Mouse (Mus musculus) midbrain, embryonic 13.5 days (tissue): ENCODE measurements around the gene Dlgap5. TPM values are rescaled to one million over a fixed set of nuclear protein-coding genes. Genes with fewer than 3 reads are reported as not detected.
"Not testable (repeated sequence)": the region's sequence is repeated elsewhere in the genome, so short reads cannot be mapped to it uniquely, and the experiment has no call there.

Experiments used
- ATAC-seq: fragments of 200-750 bp; cut with Nextera tagmentation; 2 replicates; pipeline ENCODE4 v1.8.0; 2017; ENCODE audit warnings: mild to moderate bottlenecking, moderate TSS enrichment, moderate library complexity
- H3K27ac ChIP-seq: fragments of 300-500 bp; sonication (generic); 2 replicates; pipeline ENCODE4 v1.5.1; 2015; ENCODE audit warnings: inconsistent platforms, mild to moderate bottlenecking, moderate library complexity
- H3K27me3 ChIP-seq: fragments of 300-500 bp; sonication (generic); 2 replicates; pipeline ENCODE4 v1.6.1; 2015; ENCODE audit warnings: mild to moderate bottlenecking, inconsistent platforms
- H3K36me3 ChIP-seq: fragments of 300-500 bp; sonication (generic); 2 replicates; pipeline ENCODE4 v1.6.1; 2015; ENCODE audit warnings: mild to moderate bottlenecking, inconsistent platforms
- H3K4me1 ChIP-seq: fragments of 300-500 bp; sonication (generic); replicated peaks from 2 replicates; pipeline ENCODE4 v1.6.1; 2015; ENCODE audit warnings: inconsistent platforms
- H3K4me2 ChIP-seq: fragments of 300-500 bp; sonication (generic); replicated peaks from 2 replicates; pipeline ENCODE4 v1.6.1; 2015; ENCODE audit warnings: moderate library complexity, mild to moderate bottlenecking, inconsistent platforms
- H3K4me3 ChIP-seq: fragments of 300-500 bp; sonication (generic); replicated peaks from 2 replicates; pipeline ENCODE4 v1.5.1; 2015; ENCODE audit warnings: mild to moderate bottlenecking, inconsistent platforms
- H3K9ac ChIP-seq: fragments of 300-500 bp; sonication (generic); replicated peaks from 2 replicates; pipeline ENCODE4 v1.6.1; 2015; ENCODE audit warnings: mild to moderate bottlenecking, inconsistent platforms
- H3K9me3 ChIP-seq: fragments of 300-500 bp; sonication (generic); 2 replicates; pipeline ENCODE4 v1.6.1; 2016; ENCODE audit warnings: mild to moderate bottlenecking, inconsistent platforms
- WGBS: fragments of 180-500 bp; shearing (Covaris S2); methylation state at CpG from one replicate; pipeline ENCODE4 v1.1.7; 2015; 5-methylcytosine and 5-hydroxymethylcytosine counted together
- polyA plus RNA-seq: library from polyadenylated mRNA; unstranded; fragments of >200 nt; fragmentation: Nextera tagmentation; extraction: Ambion mirVana; gene quantifications from 2 replicates; pipeline ENCODE4 v1.2.1, GENCODE M21; 2015

The Dlgap5 gene
- 20.1 and 21.1 TPM in 2 replicates for polyA plus RNA-seq

GRCm38 (mm10) chr14:47417775-47418665 lies at the start of gene Dlgap5:
Gene Dlgap5, minus strand, starts transcription at chr14:47418407.
- Histone ChIP-seq H3K9me3 (no peaks in the 10 kb centered on the region), H3K9ac (peak within 1 kb of the TSS; percentile 57), H3K4me1 (peaks cover 16% of the 10 kb centered on the region), H3K4me2 (peak within 1 kb of the TSS; percentile 64), H3K27me3 (no peaks in the 10 kb centered on the region), H3K36me3 (peaks cover 7% of the 10 kb centered on the region), H3K27ac (no peak within 1 kb of the TSS), H3K4me3 (peak within 1 kb of the TSS; percentile 52)
- 2% methylated on average over 36 of the region's 36 CpGs for WGBS
- ATAC-seq = peak; percentile 97

- no peak overlapping the region for H3K9ac ChIP-seq
- H3K27ac ChIP-seq = no peak overlapping the region
- H3K4me3 ChIP-seq = no peak overlapping the region
- H3K27me3 ChIP-seq = no peaks in the 10 kb centered on the region
- H3K4me1 ChIP-seq = no peaks in the 10 kb centered on the region
- no peaks in the 10 kb centered on the region for H3K36me3 ChIP-seq
- ATAC-seq = no peak
- no peaks in the 10 kb centered on the region for H3K9me3 ChIP-seq
- H3K4me2 ChIP-seq = no peak overlapping the region
- WGBS = 59% methylated on average over 7 of the region's 7 CpGs
Observed at GRCm38 (mm10) chr14:47465468-47466175, 47.4 kb upstream of the Dlgap5 start.

- Histone ChIP-seq H3K9me3 (no peaks in the 10 kb centered on the region), H3K9ac (no peak overlapping the region), H3K4me3 (no peak overlapping the region), H3K4me1 (no peaks in the 10 kb centered on the region), H3K36me3 (no peaks in the 10 kb centered on the region), H3K4me2 (no peak overlapping the region), H3K27me3 (no peaks in the 10 kb centered on the region), H3K27ac (no peak overlapping the region)
- ATAC-seq = no peak
- 92% methylated on average over 10 of the region's 10 CpGs for WGBS
Observed at GRCm38 (mm10) chr14:47464426-47464825, 46.2 kb upstream of the Dlgap5 start.

DNA sequence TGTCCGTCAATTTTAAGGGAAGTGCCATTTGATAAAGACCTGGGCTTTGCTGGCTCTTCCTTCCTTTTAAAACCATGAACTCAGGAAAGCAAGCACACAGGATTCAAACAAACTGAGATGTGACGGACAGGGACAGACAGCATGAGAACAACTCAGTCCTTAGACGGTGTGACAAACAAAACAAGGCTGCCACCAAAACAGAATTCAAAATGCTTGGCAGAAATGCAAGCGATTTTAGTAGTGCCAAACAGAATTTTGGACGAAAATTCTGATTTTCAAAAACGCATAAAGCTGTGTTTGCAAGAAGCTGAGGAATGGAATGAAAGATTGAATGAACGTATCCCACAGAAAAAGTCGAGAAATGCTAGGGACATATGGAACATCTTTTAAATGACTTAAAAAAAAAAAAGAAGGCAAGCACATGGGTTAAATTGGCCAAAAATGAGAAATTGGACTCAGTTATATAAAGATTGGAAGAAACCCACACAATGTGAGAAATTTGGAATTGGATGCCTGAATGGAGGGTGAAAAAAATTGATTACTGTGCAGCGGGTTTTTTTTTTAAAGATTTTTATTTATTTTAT lies 44.8 kb upstream of the Dlgap5 start:
- no peak overlapping the region for H3K4me3 ChIP-seq
- H3K27ac ChIP-seq = no peak overlapping the region
- H3K27me3 ChIP-seq = no peaks in the 10 kb centered on the region
- H3K4me2 ChIP-seq = no peak overlapping the region
- no peaks in the 10 kb centered on the region for H3K4me1 ChIP-seq
- H3K9ac ChIP-seq = no peak overlapping the region
- H3K36me3 ChIP-seq = no peaks in the 10 kb centered on the region
- WGBS = 87% methylated on average over 9 of the region's 9 CpGs
- ATAC-seq = no peak
- no peaks in the 10 kb centered on the region for H3K9me3 ChIP-seq

- ATAC-seq = no peak
- H3K4me2 ChIP-seq = no peak overlapping the region
- WGBS = 81% methylated on average over 4 of the region's 4 CpGs
Observed at GRCm38 (mm10) chr14:47462453-47462852, 44.2 kb upstream of the Dlgap5 start.

GRCm38 (mm10) chr14:47461997-47462396 lies 43.8 kb upstream of the Dlgap5 start:
- no peaks in the 10 kb centered on the region for H3K36me3 ChIP-seq
- no peak for ATAC-seq
- WGBS = 90% methylated on average over 8 of the region's 8 CpGs
- H3K4me2 ChIP-seq = no peak overlapping the region
- H3K9me3 ChIP-seq = no peaks in the 10 kb centered on the region
- H3K27ac ChIP-seq = no peak overlapping the region
- no peaks in the 10 kb centered on the region for H3K27me3 ChIP-seq
- no peaks in the 10 kb centered on the region for H3K4me1 ChIP-seq
- H3K4me3 ChIP-seq = no peak overlapping the region
- H3K9ac ChIP-seq = no peak overlapping the region

More at GRCm38 (mm10) chr14:47462453-47462852, 44.2 kb upstream of the Dlgap5 start:
- Histone ChIP-seq H3K9ac (no peak overlapping the region), H3K4me1 (no peaks in the 10 kb centered on the region), H3K27me3 (no peaks in the 10 kb centered on the region), H3K9me3 (no peaks in the 10 kb centered on the region), H3K36me3 (no peaks in the 10 kb centered on the region), H3K27ac (no peak overlapping the region), H3K4me3 (no peak overlapping the region)

GRCm38 (mm10) chr14:47459556-47459955 lies 41.3 kb upstream of the Dlgap5 start:
- Histone ChIP-seq H3K27ac (no peak overlapping the region), H3K4me3 (no peak overlapping the region), H3K4me1 (no peaks in the 10 kb centered on the region), H3K9me3 (no peaks in the 10 kb centered on the region), H3K36me3 (no peaks in the 10 kb centered on the region), H3K4me2 (no peak overlapping the region), H3K9ac (no peak overlapping the region), H3K27me3 (no peaks in the 10 kb centered on the region)
- no peak for ATAC-seq
- WGBS = 78% methylated on average over 4 of the region's 4 CpGs

DNA sequence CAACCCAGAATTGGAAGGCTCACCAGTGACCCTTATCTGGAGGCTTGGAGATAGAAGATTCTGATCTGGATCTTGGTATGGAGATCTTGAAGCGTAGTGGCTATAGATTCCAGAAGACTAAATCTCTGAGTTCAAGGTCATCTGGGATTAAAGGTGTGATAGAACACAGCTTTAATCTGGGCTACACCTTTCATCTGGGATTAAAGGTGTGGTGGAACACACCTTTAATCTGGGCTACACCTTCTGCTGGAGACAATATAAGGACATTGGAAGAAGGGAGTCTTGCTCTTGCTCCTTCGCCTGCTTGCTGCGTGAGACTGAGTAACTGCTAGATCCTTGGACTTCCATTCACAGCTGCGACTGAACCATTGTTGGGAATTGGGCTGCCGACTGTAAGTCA lies 31.9 kb upstream of the Dlgap5 start, which contains the start of gene Fbxo34:
Gene Fbxo34 (plus strand): TSS at position 301 of the 400 bp plus-strand sequence.
- H3K9me3 ChIP-seq, H3K4me3 ChIP-seq, H3K4me1 ChIP-seq, H3K4me2 ChIP-seq, H3K36me3 ChIP-seq, ATAC-seq, H3K27me3 ChIP-seq, H3K9ac ChIP-seq, H3K27ac ChIP-seq: not testable (repeated sequence)
- WGBS = 94% methylated on average over 2 of the region's 5 CpGs

- H3K9me3 ChIP-seq = 0 out of 2 replicates have a peak, but pooled peaks cover 4% of the 10 kb centered on the region
- no peak overlapping the region for H3K4me3 ChIP-seq
- no peak overlapping the region for H3K27ac ChIP-seq
- ATAC-seq = no peak
- H3K4me2 ChIP-seq = no peak overlapping the region
- H3K9ac ChIP-seq = no peak overlapping the region
- H3K36me3 ChIP-seq = no peaks in the 10 kb centered on the region
- 71% methylated on average over 9 of the region's 9 CpGs for WGBS
- H3K27me3 ChIP-seq = no peaks in the 10 kb centered on the region
- H3K4me1 ChIP-seq = no peaks in the 10 kb centered on the region
Observed at GRCm38 (mm10) chr14:47445331-47446095, 27.3 kb upstream of the Dlgap5 start.

DNA sequence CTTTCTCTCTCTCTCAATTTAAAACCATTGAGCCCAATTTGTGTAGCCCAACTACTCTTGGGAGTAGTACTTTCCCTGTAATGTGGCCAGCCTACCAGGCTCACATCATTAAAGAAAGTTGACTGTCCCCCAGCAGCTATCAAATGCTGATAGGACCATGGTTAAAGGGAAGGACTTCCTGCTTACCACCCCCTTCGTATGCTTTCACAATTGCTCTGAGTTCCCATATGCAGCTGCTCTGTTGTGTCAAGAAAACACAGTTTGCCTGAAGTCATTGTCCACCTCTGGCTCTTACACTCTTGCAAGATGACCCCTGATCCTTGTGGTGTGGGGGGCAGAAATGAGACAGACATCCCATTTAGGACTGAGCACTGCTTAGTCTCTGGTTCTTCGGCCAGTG lies 26.7 kb upstream of the Dlgap5 start:
- H3K36me3 ChIP-seq = no peaks in the 10 kb centered on the region
- 72% methylated on average over 2 of the region's 2 CpGs for WGBS
- ATAC-seq = no peak
- H3K4me2 ChIP-seq = no peak overlapping the region
- H3K9me3 ChIP-seq = peaks cover 9% of the 10 kb centered on the region
- H3K27me3 ChIP-seq = no peaks in the 10 kb centered on the region
- H3K27ac ChIP-seq = no peak overlapping the region
- H3K9ac ChIP-seq = no peak overlapping the region
- no peaks in the 10 kb centered on the region for H3K4me1 ChIP-seq
- H3K4me3 ChIP-seq = no peak overlapping the region

DNA sequence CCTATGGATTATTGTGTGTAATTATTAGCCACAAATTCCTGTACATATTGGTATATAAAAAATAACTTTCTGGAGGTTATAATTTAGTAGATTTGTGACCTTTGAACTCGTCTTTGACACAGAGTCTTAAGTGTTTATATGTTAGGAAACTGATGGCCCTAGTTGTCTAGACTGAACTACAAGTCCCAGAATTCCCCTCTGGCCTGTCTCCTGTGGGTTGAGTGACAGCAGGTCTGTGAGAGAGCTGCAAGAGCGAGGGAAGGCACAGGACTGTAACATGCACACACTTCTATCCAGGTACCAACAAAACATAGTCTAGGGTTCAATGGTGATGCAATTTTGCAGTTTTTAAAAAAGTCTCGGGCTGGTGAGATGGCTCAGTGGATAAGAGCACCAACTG lies 20.7 kb upstream of the Dlgap5 start:
- Histone ChIP-seq H3K9ac (no peak overlapping the region), H3K36me3 (no peaks in the 10 kb centered on the region), H3K27ac (no peak overlapping the region), H3K4me1 (no peaks in the 10 kb centered on the region), H3K4me2 (no peak overlapping the region), H3K4me3 (no peak overlapping the region), H3K27me3 (no peaks in the 10 kb centered on the region), H3K9me3 (peaks cover 16% of the 10 kb centered on the region)
- WGBS = 70% methylated on average over 3 of the region's 3 CpGs
- ATAC-seq = no peak
